Mouse (Mus musculus) T-cell, adult 2 months (primary cell): ENCODE measurements around the gene Zfp169.

ENCODE experiments used
- DNase-seq: peaks from one replicate; pipeline ENCODE4 v3.0.0; 2022; ENCODE audit warnings: low spot score

Zfp169 gene

GRCm38 (mm10) chr13:48515861-48516260 is 2.6 kb upstream of the Zfp169 start:
- peak; percentile 70 for DNase-seq

GRCm38 (mm10) chr13:48508661-48509060 is 4.6 kb downstream of the Zfp169 start:
- DNase-seq, result no peak

- DNase-seq, result no peak
These were observed 10.8 kb downstream of the Zfp169 start for GRCm38 (mm10) chr13:48502422-48502821.

GRCm38 (mm10) chr13:48498676-48499075 is 14.6 kb downstream of the Zfp169 start:
- no peak for DNase-seq

GRCm38 (mm10) chr13:48497693-48498221 is 15.5 kb downstream of the Zfp169 start:
- DNase-seq, result peak; percentile 45

GRCm38 (mm10) chr13:48493183-48493582 is 20.1 kb downstream of the Zfp169 start:
- DNase-seq, result no peak

GRCm38 (mm10) chr13:48490396-48491182 is 22.7 kb downstream of the Zfp169 start:
- no peak for DNase-seq

- no peak for DNase-seq
These were observed 29.6 kb downstream of the Zfp169 start for GRCm38 (mm10) chr13:48483606-48484005.

GRCm38 (mm10) chr13:48468656-48469180 is 44.5 kb downstream of the Zfp169 start:
- no peak for DNase-seq

- DNase-seq, result no peak
These were observed 47.1 kb downstream of the Zfp169 start for GRCm38 (mm10) chr13:48466186-48466585.

GRCm38 (mm10) chr13:48464170-48464569 is 49.1 kb downstream of the Zfp169 start:
- peak; percentile 13 for DNase-seq

GRCm38 (mm10) chr13:48459280-48459679 is 54.0 kb downstream of the Zfp169 start:
- DNase-seq, result no peak

GRCm38 (mm10) chr13:48448119-48448518 is 65.1 kb downstream of the Zfp169 start:
- no peak for DNase-seq

- DNase-seq, result no peak
These were observed 69.3 kb downstream of the Zfp169 start for GRCm38 (mm10) chr13:48443996-48444395.

GRCm38 (mm10) chr13:48438321-48438720 is 74.9 kb downstream of the Zfp169 start:
- no peak for DNase-seq
